Mouse (Mus musculus): ENCODE measurements around the gene Nup107.

The Nup107 gene

GRCm38 (mm10) chr10:117803870-117804850, 11.7 kb upstream of the Nup107 start:
- in situ Hi-C loops (cut with MboI, MseI), result no loop called here

- in situ Hi-C loops (cut with MboI, MseI), result no loop called here
Measured at GRCm38 (mm10) chr10:117801886-117802285, 9.4 kb upstream of the Nup107 start.

GRCm38 (mm10) chr10:117799806-117800205, 7.3 kb upstream of the Nup107 start:
- in situ Hi-C loops (cut with MboI, MseI), result no loop called here

GRCm38 (mm10) chr10:117798436-117799035, 6.0 kb upstream of the Nup107 start:
- in situ Hi-C loops (cut with MboI, MseI), result no loop called here

- in situ Hi-C loops (cut with MboI, MseI), result no loop called here
Measured at GRCm38 (mm10) chr10:117797684-117798083, 5.2 kb upstream of the Nup107 start.

- in situ Hi-C loops (cut with MboI, MseI), result no loop called here
Measured at GRCm38 (mm10) chr10:117797106-117797505, 4.6 kb upstream of the Nup107 start.

GRCm38 (mm10) chr10:117796181-117796580, 3.7 kb upstream of the Nup107 start:
- in situ Hi-C loops (cut with MboI, MseI), result no loop called here

- in situ Hi-C loops (cut with MboI, MseI), result no loop called here
Measured at GRCm38 (mm10) chr10:117795206-117795605, 2.7 kb upstream of the Nup107 start.

GRCm38 (mm10) chr10:117793436-117794030, 1.0 kb upstream of the Nup107 start:
- in situ Hi-C loops (cut with MboI, MseI), result no loop called here

GRCm38 (mm10) chr10:117791171-117791470, 1.4 kb downstream of the Nup107 start:
- in situ Hi-C loops (cut with MboI, MseI), result no loop called here

- in situ Hi-C loops (cut with MboI, MseI), result no loop called here
Measured at GRCm38 (mm10) chr10:117790421-117791170, 1.9 kb downstream of the Nup107 start.

GRCm38 (mm10) chr10:117790011-117790410, 2.5 kb downstream of the Nup107 start:
- in situ Hi-C loops (cut with MboI, MseI), result no loop called here

- in situ Hi-C loops (cut with MboI, MseI), result no loop called here
Measured at GRCm38 (mm10) chr10:117784646-117785045, 7.9 kb downstream of the Nup107 start.

GRCm38 (mm10) chr10:117783786-117784420, 8.6 kb downstream of the Nup107 start:
- in situ Hi-C loops (cut with MboI, MseI), result no loop called here

GRCm38 (mm10) chr10:117782491-117783260, 9.8 kb downstream of the Nup107 start:
- in situ Hi-C loops (cut with MboI, MseI), result no loop called here

GRCm38 (mm10) chr10:117782056-117782455, 10.4 kb downstream of the Nup107 start:
- in situ Hi-C loops (cut with MboI, MseI), result no loop called here

GRCm38 (mm10) chr10:117781021-117781725, 11.3 kb downstream of the Nup107 start:
- in situ Hi-C loops (cut with MboI, MseI), result no loop called here

GRCm38 (mm10) chr10:117780306-117780911, 12.1 kb downstream of the Nup107 start:
- in situ Hi-C loops (cut with MboI, MseI), result no loop called here

GRCm38 (mm10) chr10:117779581-117780305, 12.8 kb downstream of the Nup107 start:
- in situ Hi-C loops (cut with MboI, MseI), result no loop called here
